Mouse (Mus musculus) small intestine, adult 2 months (tissue): ENCODE results near the gene Ap1m2.

Experiments
- CTCF ChIP-seq: fragments of 200-500 bp; IDR thresholded peaks from 2 replicates; pipeline ENCODE4 v1.5.1; 2012; ENCODE audit warnings: low read depth, mild to moderate bottlenecking, control low read depth, inconsistent platforms, low read length, moderate library complexity, mixed read lengths; ENCODE audit not compliant: insufficient replicate concordance, insufficient read length; ENCODE audit errors: extremely low read depth
- POLR2A ChIP-seq: fragments of 200-500 bp; IDR thresholded peaks from 2 replicates; pipeline ENCODE4 v1.6.1; 2012; ENCODE audit warnings: low read depth, mild to moderate bottlenecking, control low read depth, inconsistent platforms, low read length, moderate library complexity

GRCm38 (mm10) chr9:21287571-21288402 lies 24.4 kb downstream of the Ap1m2 start, which contains the start of gene Kri1:
- TF ChIP-seq POLR2A (peak; percentile 40), CTCF (no peak)
